Mouse (Mus musculus): ENCODE data around the gene Prr5l. TPM values are rescaled to one million over a fixed set of nuclear protein-coding genes. Genes with fewer than 3 reads are reported as not detected.

The Prr5l gene
- polyA plus RNA-seq, 1 experiment: 0.06 TPM

- Histone ChIP-seq H3K36me3 (ENCODE audit: control insufficient read depth, insufficient read depth) (no peaks in the 10 kb centered on the region), H3K4me2 (ENCODE audit: low read depth) (no peak overlapping the region), H3K79me2 (ENCODE audit: control insufficient read depth, insufficient read depth) (no peaks in the 10 kb centered on the region), H3K27me3 (ENCODE audit: control insufficient read depth, insufficient read depth, insufficient read length) (no peaks in the 10 kb centered on the region), H3ac (ENCODE audit: control insufficient read depth, insufficient read length) (no peak overlapping the region), H3K4me3 (no peak overlapping the region)
- TF ChIP-seq TCF3 (IDR thresholded peaks at IDR 0.05; ENCODE audit: insufficient read length, low read depth) (no peak), REST (IDR thresholded peaks at IDR 0.05; ENCODE audit: insufficient read depth, insufficient read length) (no peak), TCF12 (IDR thresholded peaks at IDR 0.05; ENCODE audit: insufficient read depth, poor library complexity, severe bottlenecking) (no peak), CEBPB (IDR thresholded peaks at IDR 0.05; ENCODE audit: insufficient read depth, poor library complexity, severe bottlenecking) (no peak), POLR2AphosphoS2 (IDR thresholded peaks at IDR 0.05; ENCODE audit: insufficient read length, low read depth) (no peak), MAX (IDR thresholded peaks at IDR 0.05; ENCODE audit: low read depth) (no peak), MYOD1 (IDR thresholded peaks at IDR 0.05; ENCODE audit: control insufficient read depth in 1 of 3, insufficient read length in 2 of 3, low read depth in 2 of 3) (no peak), POLR2A (IDR thresholded peaks at IDR 0.05; ENCODE audit: insufficient read length, low read depth) (no peak), MYOG (IDR thresholded peaks at IDR 0.05; ENCODE audit: control insufficient read depth in 1 of 3, insufficient read depth in 1 of 3, insufficient read length in 2 of 3, low read depth in 2 of 3) (no peak), SRF (IDR thresholded peaks at IDR 0.05; ENCODE audit: control insufficient read depth, insufficient read length, low read depth) (no peak), USF1 (IDR thresholded peaks at IDR 0.05; ENCODE audit: low read depth) (no peak), E2F4 (IDR thresholded peaks at IDR 0.05; ENCODE audit: insufficient read depth) (no peak)
Observed at GRCm38 (mm10) chr2:101815250-101815934, 67.4 kb downstream of the Prr5l start.

DNA sequence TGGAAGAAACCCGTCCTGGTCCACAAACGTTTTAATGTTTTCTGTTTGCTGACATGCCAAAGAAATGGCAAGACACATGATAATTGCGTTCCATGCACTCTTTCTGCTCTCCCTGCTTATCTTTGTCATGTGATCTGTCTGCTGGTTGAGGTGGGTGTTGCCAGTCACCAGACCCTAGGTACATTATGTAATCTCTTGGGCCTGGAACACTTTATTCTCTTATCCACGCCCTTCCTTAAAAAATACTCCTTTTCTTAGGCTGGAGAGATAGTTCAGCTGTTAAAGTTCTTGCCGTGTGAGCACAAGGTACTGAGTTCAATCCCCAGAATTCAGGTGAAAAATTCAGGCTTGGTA is 68.6 kb downstream of the Prr5l start:
- no peaks in the 10 kb centered on the region for H3K79me2 ChIP-seq (ENCODE audit: control insufficient read depth, insufficient read depth)
- no peak overlapping the region for H3K4me2 ChIP-seq (ENCODE audit: low read depth)
- H3K36me3 ChIP-seq (ENCODE audit: control insufficient read depth, insufficient read depth): no peaks in the 10 kb centered on the region
- no peak overlapping the region for H3ac ChIP-seq (ENCODE audit: control insufficient read depth, insufficient read length)
- H3K4me3 ChIP-seq: no peak overlapping the region
- no peak for TF ChIP-seq CEBPB (IDR thresholded peaks at IDR 0.05; ENCODE audit: insufficient read depth, poor library complexity, severe bottlenecking)
- TF ChIP-seq TCF3 (IDR thresholded peaks at IDR 0.05; ENCODE audit: insufficient read length, low read depth): no peak
- no peak for TF ChIP-seq TCF12 (IDR thresholded peaks at IDR 0.05; ENCODE audit: insufficient read depth, poor library complexity, severe bottlenecking)
- TF ChIP-seq MYOD1 (IDR thresholded peaks at IDR 0.05; ENCODE audit: control insufficient read depth in 1 of 3, insufficient read length in 2 of 3, low read depth in 2 of 3): no peak
- no peak for TF ChIP-seq USF1 (IDR thresholded peaks at IDR 0.05; ENCODE audit: low read depth)
- TF ChIP-seq SRF (IDR thresholded peaks at IDR 0.05; ENCODE audit: control insufficient read depth, insufficient read length, low read depth): no peak
- TF ChIP-seq POLR2A (IDR thresholded peaks at IDR 0.05; ENCODE audit: insufficient read length, low read depth): no peak
- TF ChIP-seq MAX (IDR thresholded peaks at IDR 0.05; ENCODE audit: low read depth): no peak
- no peak for TF ChIP-seq REST (IDR thresholded peaks at IDR 0.05; ENCODE audit: insufficient read depth, insufficient read length)
- H3K27me3 ChIP-seq (ENCODE audit: control insufficient read depth, insufficient read depth, insufficient read length): no peaks in the 10 kb centered on the region

GRCm38 (mm10) chr2:101813581-101814271 is 69.1 kb downstream of the Prr5l start:
- H3K79me2 ChIP-seq (ENCODE audit: control insufficient read depth, insufficient read depth): no peaks in the 10 kb centered on the region
- H3K4me3 ChIP-seq: no peak overlapping the region
- no peaks in the 10 kb centered on the region for H3K36me3 ChIP-seq (ENCODE audit: control insufficient read depth, insufficient read depth)
- no peak overlapping the region for H3K4me2 ChIP-seq (ENCODE audit: low read depth)
- no peaks in the 10 kb centered on the region for H3K27me3 ChIP-seq (ENCODE audit: control insufficient read depth, insufficient read depth, insufficient read length)
- no peak for TF ChIP-seq USF1 (IDR thresholded peaks at IDR 0.05; ENCODE audit: low read depth)
- TF ChIP-seq E2F4 (IDR thresholded peaks at IDR 0.05; ENCODE audit: insufficient read depth): no peak
- TF ChIP-seq TCF3 (IDR thresholded peaks at IDR 0.05; ENCODE audit: insufficient read length, low read depth): no peak
- no peak for TF ChIP-seq CEBPB (IDR thresholded peaks at IDR 0.05; ENCODE audit: insufficient read depth, poor library complexity, severe bottlenecking)
- no peak for TF ChIP-seq POLR2A (IDR thresholded peaks at IDR 0.05; ENCODE audit: insufficient read length, low read depth)
- TF ChIP-seq REST (IDR thresholded peaks at IDR 0.05; ENCODE audit: insufficient read depth, insufficient read length): no peak
- no peak for TF ChIP-seq MYOD1 (IDR thresholded peaks at IDR 0.05; ENCODE audit: control insufficient read depth in 1 of 3, insufficient read length in 2 of 3, low read depth in 2 of 3)
- no peak for TF ChIP-seq MAX (IDR thresholded peaks at IDR 0.05; ENCODE audit: low read depth)
- no peak for TF ChIP-seq SRF (IDR thresholded peaks at IDR 0.05; ENCODE audit: control insufficient read depth, insufficient read length, low read depth)
- no peak for TF ChIP-seq MYOG (IDR thresholded peaks at IDR 0.05; ENCODE audit: control insufficient read depth in 1 of 3, insufficient read depth in 1 of 3, insufficient read length in 2 of 3, low read depth in 2 of 3)
- TF ChIP-seq POLR2AphosphoS2 (IDR thresholded peaks at IDR 0.05; ENCODE audit: insufficient read length, low read depth): no peak
- TF ChIP-seq TCF12 (IDR thresholded peaks at IDR 0.05; ENCODE audit: insufficient read depth, poor library complexity, severe bottlenecking): no peak
- H3ac ChIP-seq (ENCODE audit: control insufficient read depth, insufficient read length): no peak overlapping the region

- Histone ChIP-seq H3K27me3 (ENCODE audit: control insufficient read depth, insufficient read depth, insufficient read length) (no peaks in the 10 kb centered on the region), H3K36me3 (ENCODE audit: control insufficient read depth, insufficient read depth) (no peaks in the 10 kb centered on the region), H3K4me3 (no peak overlapping the region), H3ac (ENCODE audit: control insufficient read depth, insufficient read length) (no peak overlapping the region), H3K79me2 (ENCODE audit: control insufficient read depth, insufficient read depth) (no peaks in the 10 kb centered on the region), H3K4me2 (ENCODE audit: low read depth) (no peak overlapping the region)
- TF ChIP-seq TCF12 (IDR thresholded peaks at IDR 0.05; ENCODE audit: insufficient read depth, poor library complexity, severe bottlenecking) (no peak), USF1 (IDR thresholded peaks at IDR 0.05; ENCODE audit: low read depth) (no peak), MYOD1 (IDR thresholded peaks at IDR 0.05; ENCODE audit: control insufficient read depth in 1 of 3, insufficient read length in 2 of 3, low read depth in 2 of 3) (no peak), POLR2AphosphoS2 (IDR thresholded peaks at IDR 0.05; ENCODE audit: insufficient read length, low read depth) (no peak), CEBPB (IDR thresholded peaks at IDR 0.05; ENCODE audit: insufficient read depth, poor library complexity, severe bottlenecking) (no peak), MAX (IDR thresholded peaks at IDR 0.05; ENCODE audit: low read depth) (no peak), MYOG (IDR thresholded peaks at IDR 0.05; ENCODE audit: control insufficient read depth in 1 of 3, insufficient read depth in 1 of 3, insufficient read length in 2 of 3, low read depth in 2 of 3) (no peak), REST (IDR thresholded peaks at IDR 0.05; ENCODE audit: insufficient read depth, insufficient read length) (no peak), SRF (IDR thresholded peaks at IDR 0.05; ENCODE audit: control insufficient read depth, insufficient read length, low read depth) (no peak), E2F4 (IDR thresholded peaks at IDR 0.05; ENCODE audit: insufficient read depth) (no peak)
Observed at GRCm38 (mm10) chr2:101811925-101812324, 70.9 kb downstream of the Prr5l start.
